Mouse (Mus musculus) mouse embryonic stem cell (cell line): ENCODE data around the gene Pstk.
"Not testable (repeated sequence)": the region's sequence is repeated elsewhere in the genome, so short reads cannot be mapped to it uniquely, and the experiment has no call there.

ENCODE experiments used
- in situ Hi-C, 2 experiments: fragments of 300-500 bp; cut with MboI; formaldehyde crosslinking; loops; 1 replicate in 1 of 2; 3 replicates in 1 of 2; pipeline ENCODE4 v1.14.3; 2019 to 2020; ENCODE audit warnings: low sequenced_read_pairs in 2 of 2, low pct_unique_long_range_greater_than_20kb in 1 of 2, mixed read lengths in 1 of 2; ENCODE audit not compliant: unreplicated experiment in 1 of 2

The Pstk gene

DNA sequence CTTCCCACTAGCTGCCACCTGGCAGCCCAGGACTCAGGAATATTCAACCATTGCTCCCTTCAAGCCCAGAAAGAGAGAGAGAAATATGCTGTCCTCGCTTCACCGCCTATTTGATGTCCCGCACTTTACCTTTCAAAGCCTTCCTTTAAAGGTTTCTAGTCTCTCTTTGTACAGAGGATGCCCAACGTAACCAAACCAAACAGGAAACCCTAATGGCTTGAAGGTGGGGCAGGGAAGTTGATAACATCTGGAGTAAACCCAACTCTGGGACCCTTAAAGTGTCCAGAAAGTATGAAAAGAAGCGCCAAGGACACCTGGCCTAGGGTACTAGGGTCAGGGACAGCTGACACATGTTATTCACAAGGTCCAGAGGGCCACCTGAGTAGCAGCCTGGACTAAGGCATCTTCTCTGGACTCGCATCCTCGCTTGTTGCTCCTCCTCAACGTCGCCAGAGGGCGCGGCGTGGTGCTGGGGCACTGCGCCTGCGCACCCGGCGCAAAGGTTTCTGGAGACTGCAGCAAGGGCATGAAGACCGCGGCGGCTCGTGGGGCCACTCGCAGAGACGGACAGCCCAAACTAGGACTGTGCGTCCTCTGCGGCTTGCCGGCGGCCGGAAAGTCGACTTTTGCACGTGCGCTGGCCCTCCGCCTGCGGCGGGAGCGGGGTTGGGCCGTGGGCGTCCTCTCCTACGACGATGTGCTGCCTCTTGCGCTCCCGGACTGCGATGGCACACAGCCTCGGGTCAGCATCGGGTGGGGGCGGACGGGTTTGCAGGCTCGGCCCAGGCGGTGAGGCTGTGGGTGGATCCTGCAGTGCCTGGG is at the start of gene Pstk:
Gene Pstk, plus strand, starts transcription at position 494 of the 822 bp plus-strand sequence.
- in situ Hi-C loops = no loop called here

DNA sequence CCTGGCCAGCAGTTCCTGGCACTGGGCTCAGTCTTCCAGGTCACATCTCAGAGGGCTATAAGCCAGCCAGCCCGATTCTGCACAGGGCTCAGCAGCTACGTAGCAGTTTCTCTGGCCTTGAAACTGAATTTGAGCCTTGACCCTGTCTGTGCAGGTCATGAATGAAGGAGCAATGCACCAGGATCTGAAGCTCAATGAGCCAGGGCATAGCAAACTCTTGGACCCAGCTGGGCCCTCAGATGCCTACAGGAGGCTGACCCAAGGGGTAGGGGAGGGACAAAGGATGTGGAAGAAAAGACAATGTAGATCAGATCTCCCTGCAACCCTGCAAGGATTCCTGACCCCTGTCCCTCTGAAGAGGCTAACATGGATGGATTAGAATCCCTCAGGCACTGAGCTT is 48.7 kb upstream of the Pstk start, which contains the start of gene Cuzd1:
Gene Cuzd1, minus strand, starts transcription at position 101 of the 400 bp plus-strand sequence.
- in situ Hi-C loops = no loop called here

GRCm38 (mm10) chr7:131327054-131327453 is 43.9 kb upstream of the Pstk start:
- in situ Hi-C loops = no loop called here

DNA sequence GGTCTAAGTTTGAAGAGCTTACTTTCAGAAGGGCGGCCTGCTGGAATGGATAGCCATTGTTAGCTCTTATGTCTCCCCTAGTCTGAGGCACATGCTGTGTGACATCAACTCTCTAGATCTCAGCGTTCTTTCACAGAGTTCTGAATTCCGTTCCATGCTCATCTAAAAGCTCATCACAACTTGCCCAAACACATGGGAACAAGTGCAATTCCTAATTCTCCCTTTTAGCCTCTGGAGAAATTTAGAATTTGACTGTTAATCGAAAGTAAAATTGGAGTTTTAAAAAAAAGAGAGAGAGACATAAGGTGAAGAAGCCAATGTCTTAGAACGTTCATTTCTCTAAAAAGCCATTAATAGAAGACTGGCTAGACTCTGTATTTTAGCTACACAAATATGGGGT is 41.5 kb upstream of the Pstk start, which contains the start of gene Fam24b:
Gene Fam24b, minus strand, starts transcription at position 101 of the 400 bp plus-strand sequence.
- in situ Hi-C loops = no loop called here

DNA sequence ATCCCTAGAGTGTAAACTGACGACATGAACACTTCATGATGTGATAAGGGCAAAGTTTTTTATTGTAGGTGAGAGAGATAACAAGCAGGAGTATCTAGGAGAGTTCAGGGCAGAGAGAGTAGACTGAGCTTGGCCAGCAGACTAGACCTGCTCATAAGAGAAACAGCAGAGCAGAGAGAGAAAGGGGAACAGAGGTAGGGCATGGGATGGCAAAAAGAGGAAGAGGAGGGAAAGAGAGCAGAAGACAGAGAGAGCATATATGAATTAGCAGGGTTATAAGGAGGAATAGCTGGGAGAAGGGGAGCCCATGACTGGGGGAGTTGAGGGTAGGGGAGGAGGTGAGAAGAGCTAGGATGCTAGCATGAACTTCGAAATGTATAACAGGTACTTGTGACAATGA is 39.3 kb upstream of the Pstk start:
- in situ Hi-C loops = no loop called here

GRCm38 (mm10) chr7:131333564-131333963 is 37.4 kb upstream of the Pstk start, which contains the start of gene Fam24a:
Fam24a (plus strand) TSS chr7:131333864.
- in situ Hi-C loops = no loop called here

DNA sequence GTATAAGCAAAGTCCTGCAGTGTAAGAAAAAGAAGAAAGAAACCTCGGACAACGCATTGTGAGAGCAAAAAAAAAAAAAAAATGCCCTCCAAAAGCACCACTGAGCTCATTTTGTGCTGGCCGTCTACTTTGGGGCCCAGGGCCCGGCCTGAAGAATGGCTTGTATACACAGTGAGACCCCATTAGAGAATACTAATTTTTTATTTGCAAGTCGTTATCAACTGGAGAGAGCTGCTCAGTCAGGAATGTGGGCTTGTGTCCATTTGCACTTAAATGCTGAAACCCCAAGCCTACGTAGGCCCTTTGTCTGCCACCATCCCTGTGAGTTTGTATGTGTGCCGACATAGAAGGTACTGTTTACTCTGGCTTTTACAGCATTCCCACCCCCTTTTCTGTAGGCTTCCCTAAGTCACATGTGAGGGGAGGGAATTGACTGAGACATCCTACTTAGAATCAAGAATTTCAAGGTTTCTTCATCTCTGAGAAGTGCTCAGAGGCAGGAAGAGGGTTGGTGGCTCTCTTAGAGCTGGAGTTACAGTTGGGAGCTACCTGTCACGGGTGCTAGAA is 33.4 kb upstream of the Pstk start:
- in situ Hi-C loops = no loop called here

GRCm38 (mm10) chr7:131345856-131346541 is 24.9 kb upstream of the Pstk start:
- in situ Hi-C loops = no loop called here

DNA sequence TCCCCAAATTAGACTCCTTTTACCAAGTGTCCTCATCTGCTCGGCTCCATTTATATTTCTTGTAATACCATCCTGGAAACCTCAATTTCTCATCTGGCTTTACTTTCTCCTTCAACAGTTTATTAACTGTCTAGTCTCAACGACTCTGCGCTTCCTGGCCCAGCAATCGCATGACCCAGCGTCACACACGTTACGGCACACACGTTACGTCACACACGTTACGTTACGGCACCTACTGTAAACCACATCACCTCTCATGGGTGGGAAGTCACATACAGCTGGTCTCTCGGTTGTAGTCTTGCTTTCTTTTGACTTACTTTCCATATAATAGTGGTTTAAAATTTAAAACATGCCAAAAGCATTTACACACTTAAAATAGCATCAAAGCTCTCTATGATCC is 14.8 kb upstream of the Pstk start:
- in situ Hi-C loops = no loop called here

GRCm38 (mm10) chr7:131362269-131362614 is 8.7 kb upstream of the Pstk start:
- in situ Hi-C loops = no loop called here

DNA sequence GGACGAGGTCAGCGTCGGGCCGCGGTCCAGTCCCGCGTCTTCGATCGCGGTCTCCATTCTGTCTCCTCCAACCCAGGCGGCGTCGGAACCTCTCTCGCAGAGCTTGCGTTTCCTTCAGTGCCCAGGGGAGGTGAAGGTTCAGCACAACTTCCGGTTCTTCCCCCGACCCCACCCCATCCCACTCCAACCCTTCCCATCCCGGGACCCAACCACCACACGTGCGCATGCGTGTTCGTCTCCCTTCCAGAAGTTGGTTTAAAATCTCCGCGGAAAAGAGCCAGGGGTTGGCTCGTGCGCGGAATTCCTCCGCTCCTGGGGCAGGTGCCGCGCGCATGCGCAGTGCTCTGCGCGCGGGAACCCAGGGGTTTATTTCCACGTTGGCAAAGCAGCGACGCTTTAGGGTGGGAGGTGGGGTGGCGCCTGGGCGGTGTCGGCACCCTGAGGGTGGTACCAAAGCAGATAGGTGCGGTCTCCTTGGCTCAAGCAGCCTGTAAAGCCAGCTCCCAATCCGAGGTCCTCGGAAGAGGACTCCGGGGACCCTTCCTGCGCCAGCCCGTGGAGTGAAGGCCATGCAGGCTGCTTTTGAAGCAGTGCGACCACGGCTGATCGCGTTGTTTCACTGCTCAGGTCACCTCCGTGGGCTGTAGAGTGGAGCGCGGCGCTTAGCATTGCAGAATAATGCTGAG is 8.2 kb upstream of the Pstk start, which contains the start of gene 2310057M21Rik:
Gene 2310057M21Rik, minus strand, starts transcription at position 145 of the 686 bp plus-strand sequence.
- in situ Hi-C loops = no loop called here

DNA sequence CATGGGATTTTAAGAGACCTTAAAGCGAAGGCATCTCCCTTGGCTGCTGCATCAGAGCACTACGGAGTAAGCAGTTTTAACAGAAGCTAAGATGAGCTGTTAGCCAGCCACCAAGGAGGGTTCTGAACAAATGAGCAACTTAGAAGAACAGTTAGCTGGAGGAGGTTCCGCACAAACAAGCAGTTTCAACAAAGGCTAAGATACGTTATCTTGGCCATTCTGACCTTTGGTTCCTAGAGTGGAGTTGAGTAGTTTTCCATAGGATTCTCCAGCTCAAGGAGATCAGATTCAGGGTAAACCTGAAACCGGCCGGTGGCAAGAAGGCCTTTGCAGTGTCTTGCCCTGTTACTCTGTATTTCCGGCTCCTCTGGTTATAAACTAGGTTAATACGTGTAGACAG is 6.8 kb upstream of the Pstk start:
- in situ Hi-C loops = no loop called here

DNA sequence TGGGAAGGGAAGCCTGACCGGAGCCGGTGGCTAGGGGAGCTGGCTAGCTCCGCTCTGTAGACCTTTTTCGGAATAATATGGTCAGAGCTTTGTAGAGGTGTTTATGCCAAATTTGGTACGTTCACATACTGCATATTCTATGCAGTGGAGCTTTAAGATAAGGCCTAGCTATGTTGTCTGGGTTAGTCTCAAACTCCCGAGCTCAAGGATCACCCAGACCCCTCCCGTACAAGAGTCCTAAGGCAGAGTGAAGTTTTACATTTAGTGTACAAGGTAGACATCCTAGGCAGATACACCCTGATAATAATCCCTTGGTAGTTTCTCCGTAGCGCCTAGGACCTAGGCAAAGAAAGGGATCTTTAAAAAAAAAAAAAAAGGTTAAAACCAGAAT is 524 bp downstream of the Pstk start:
- in situ Hi-C loops = no loop called here

DNA sequence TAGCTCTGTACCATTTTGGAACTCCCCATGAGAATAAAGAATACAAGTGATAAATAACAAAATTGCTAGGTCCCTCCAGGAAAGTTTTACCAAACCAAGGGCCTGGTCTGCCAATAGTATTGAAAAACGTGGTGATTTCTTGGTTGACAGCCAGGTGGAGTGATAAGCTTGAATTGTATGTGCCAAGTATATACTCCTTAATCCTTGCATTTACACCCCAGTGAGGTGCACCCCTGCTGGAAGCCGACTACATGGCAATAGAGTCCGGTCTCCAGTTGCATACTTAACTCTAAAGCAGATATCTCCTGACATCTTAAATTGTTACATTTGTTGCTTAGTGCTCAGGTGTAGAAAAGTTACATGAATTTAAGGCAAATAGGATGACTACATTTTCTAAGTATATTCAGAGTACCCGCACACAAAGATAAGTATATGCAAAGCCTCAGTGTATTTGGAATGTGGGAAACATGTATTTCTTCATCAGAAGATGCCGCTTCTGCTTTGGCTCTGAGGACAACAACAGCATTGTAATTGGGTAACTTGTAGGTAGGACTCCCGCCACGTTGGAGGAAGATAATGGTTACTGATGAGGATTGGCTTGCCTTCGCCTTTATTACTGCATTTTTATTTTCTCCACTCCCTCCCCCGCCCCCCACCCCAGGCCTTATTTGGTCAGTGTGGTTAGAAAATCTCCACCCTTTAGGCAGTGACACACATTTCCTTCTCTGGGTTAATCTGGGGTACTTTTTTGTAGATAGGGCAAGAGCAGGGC is 1.1 kb downstream of the Pstk start:
- in situ Hi-C loops = no loop called here

DNA sequence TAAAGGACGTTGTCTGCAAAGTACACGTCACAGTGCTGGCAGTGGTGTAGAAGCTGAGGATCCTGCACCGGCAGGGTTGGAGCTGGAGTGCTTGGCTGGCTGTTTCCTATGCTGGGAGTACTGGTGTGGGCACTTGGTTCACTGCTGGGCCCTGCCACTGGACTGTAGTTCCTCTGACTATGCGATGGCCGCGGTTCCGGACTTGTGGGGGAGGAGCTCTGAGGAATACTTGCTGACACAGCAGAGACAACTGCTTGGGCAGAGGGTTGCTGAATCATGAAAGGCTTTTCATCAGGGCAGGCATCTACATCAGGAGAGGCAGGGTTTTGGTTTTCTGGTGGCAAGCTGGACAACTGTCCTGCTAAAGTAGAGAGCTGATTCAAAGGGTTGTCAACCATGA is 20.8 kb downstream of the Pstk start:
- in situ Hi-C loops = not testable (repeated sequence)

- in situ Hi-C loops = no loop called here
Measured at GRCm38 (mm10) chr7:131409321-131409987, 38.5 kb downstream of the Pstk start.

DNA sequence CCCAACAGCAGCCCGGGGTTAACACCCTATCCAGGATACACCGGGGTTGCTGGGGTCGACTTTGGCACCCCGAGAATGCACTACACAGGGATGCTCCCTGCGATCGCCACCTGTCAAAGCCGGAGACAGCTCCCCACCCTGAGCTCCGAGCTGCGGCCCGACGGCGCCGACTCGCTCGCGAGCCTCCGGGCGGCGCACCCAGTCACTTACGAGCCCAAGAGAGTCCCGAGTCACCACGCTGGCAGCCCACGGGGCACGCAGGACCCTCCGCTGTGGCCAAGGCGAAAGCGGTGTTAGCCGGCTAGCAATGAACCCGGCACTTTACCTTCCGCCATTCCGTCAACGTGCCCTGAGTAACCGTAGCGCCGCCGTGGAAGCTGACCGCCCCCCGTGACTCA is 39.0 kb downstream of the Pstk start:
- in situ Hi-C loops = no loop called here
